Mouse (Mus musculus): ENCODE results near the gene Mmp2.
"Not testable (repeated sequence)": the region's sequence is repeated elsewhere in the genome, so short reads cannot be mapped to it uniquely, and the experiment has no call there.

DNA sequence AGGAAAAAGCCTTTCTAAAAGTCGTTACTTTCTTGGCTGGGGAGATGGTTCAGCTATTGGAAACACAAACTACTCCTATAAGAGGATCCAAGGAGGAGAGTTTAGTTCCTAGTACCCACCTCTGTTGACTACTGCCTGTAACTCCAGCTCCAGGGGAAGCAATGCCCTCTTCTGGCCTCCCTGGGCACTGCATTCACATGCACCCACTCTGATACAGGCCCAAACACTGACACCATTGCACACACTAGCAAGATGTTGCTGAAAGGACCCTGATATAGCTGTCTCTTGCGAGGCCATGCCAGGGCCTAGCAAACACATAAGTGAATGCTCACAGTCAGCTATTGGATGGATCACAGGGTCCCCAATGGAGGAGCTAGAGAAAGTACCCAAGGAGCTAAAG is 35.1 kb upstream of the Mmp2 start:
- not testable (repeated sequence) for TF ChIP-seq CTCF (IDR thresholded peaks at IDR 0.05; ENCODE audit: borderline replicate concordance, insufficient read depth, low read length); POLR2A (IDR thresholded peaks at IDR 0.05; ENCODE audit: low read depth, low read length)
